Mouse (Mus musculus): Measurements from ENCODE around the gene Stx19.

Stx19 gene

GRCm38 (mm10) chr16:62852464-62853252 is 38.2 kb downstream of the Stx19 start:
- DNase-seq: no peak

- DNase-seq: no peak
Observed at GRCm38 (mm10) chr16:62853611-62854126, 39.2 kb downstream of the Stx19 start.

- peak; percentile 13 to 16 for DNase-seq
Observed at GRCm38 (mm10) chr16:62854191-62855068, 40.0 kb downstream of the Stx19 start, which contains the start of gene Pros1. Gene Pros1, plus strand, starts transcription at chr16:62854307.

GRCm38 (mm10) chr16:62855385-62855784 is 40.9 kb downstream of the Stx19 start:
- no peak for DNase-seq

GRCm38 (mm10) chr16:62856273-62856672 is 41.8 kb downstream of the Stx19 start:
- DNase-seq: no peak

GRCm38 (mm10) chr16:62857498-62857897 is 43.0 kb downstream of the Stx19 start:
- no peak for DNase-seq

GRCm38 (mm10) chr16:62858018-62858417 is 43.5 kb downstream of the Stx19 start:
- no peak for DNase-seq

GRCm38 (mm10) chr16:62860140-62860539 is 45.7 kb downstream of the Stx19 start:
- DNase-seq: no peak

GRCm38 (mm10) chr16:62861455-62861854 is 47.0 kb downstream of the Stx19 start:
- DNase-seq: no peak

- DNase-seq: no peak
Observed at GRCm38 (mm10) chr16:62872688-62873117, 58.2 kb downstream of the Stx19 start.

- no peak for DNase-seq
Observed at GRCm38 (mm10) chr16:62873180-62873579, 58.7 kb downstream of the Stx19 start.

All from cerebellum, postnatal 36 days (tissue).